Mouse (Mus musculus) urinary bladder, postnatal 4 days (tissue): ENCODE measurements around the gene Map3k20.

Source experiments
- DNase-seq, 2 experiments: peaks; one replicate each; pipeline ENCODE4 v3.0.0; 2021 to 2022; ENCODE audit warnings: low spot score in 2 of 2

The Map3k20 gene

DNA sequence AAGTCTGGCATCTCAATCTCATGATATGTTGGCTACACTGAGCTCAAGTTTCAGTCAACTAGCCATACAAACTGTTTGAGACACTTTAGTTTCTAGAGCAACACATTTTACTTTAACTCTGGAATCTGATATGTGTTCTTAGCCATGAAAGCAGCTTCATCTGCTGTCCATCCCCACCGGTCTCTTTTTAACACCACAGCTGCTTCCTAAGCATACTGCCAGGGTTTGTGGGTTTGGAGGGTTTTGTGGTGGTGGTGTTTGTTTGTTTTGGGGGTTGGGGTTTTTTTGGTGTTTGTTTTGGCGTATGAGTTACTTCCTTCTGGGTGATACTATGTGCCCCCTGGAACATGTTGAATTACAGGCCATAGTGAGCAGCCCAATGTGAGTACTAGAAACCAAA, 35.2 kb downstream of the Map3k20 start:
- no peak for DNase-seq

GRCm38 (mm10) chr2:72321591-72321990, 36.2 kb downstream of the Map3k20 start:
- DNase-seq: no peak

DNA sequence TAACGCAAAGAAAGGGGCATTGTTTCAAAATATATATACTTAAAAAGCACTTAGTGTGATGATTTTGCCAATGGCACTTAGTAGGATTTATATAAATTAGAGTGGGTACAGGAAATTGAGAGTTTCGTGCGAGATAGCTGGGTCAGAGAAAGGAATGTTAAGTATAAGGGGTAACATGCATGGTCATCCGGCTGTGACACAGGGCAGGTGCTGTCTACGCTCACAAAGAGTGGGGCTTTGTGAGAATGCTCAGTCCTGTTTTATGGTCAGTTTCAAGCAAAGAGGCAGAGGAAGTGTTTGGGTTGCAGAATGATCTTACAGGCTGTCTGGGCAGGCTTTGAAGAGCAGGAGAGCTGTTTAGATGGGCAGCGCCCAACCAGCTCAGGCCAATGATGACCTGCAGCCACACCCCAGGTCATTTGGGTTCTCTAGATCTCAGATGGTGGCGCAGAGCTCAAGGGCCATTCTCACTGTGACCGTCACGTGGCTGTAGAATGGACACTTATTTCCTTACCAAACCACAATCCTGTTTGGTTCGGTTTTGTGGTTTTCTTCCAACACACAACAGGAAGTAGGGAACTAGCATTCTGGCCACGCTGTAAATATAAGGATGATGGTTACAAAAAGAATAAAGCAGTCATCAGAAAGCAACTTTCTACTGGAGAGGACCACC, 37.4 kb downstream of the Map3k20 start:
- DNase-seq: no peak

GRCm38 (mm10) chr2:72324436-72324835, 39.0 kb downstream of the Map3k20 start:
- DNase-seq: no peak

GRCm38 (mm10) chr2:72326491-72326890, 41.1 kb downstream of the Map3k20 start:
- no peak for DNase-seq

- no peak for DNase-seq
Observed at GRCm38 (mm10) chr2:72328435-72328834, 43.0 kb downstream of the Map3k20 start.

- no peak for DNase-seq
Observed at GRCm38 (mm10) chr2:72330955-72331481, 45.6 kb downstream of the Map3k20 start.

- no peak for DNase-seq
Observed at GRCm38 (mm10) chr2:72332067-72332466, 46.6 kb downstream of the Map3k20 start.

DNA sequence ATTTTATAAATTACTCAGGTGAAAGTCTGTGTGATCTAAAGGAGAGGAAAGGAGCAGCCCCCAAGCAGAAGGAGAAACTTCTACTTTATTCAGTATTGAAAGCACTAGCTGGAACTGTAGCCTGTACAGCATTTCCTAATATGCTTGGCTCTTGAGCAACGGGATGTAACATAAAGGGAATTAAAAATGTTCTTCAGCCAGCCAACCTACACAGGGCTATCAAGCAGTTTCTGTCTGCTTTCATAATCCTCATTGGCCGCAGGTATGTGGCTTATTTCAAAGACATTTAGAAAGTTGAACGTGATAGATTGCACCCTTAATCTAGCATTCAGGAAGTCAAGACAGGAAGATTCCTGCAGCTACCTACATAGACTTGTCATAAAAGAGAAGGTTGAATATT, 47.8 kb downstream of the Map3k20 start:
- no peak for DNase-seq

DNA sequence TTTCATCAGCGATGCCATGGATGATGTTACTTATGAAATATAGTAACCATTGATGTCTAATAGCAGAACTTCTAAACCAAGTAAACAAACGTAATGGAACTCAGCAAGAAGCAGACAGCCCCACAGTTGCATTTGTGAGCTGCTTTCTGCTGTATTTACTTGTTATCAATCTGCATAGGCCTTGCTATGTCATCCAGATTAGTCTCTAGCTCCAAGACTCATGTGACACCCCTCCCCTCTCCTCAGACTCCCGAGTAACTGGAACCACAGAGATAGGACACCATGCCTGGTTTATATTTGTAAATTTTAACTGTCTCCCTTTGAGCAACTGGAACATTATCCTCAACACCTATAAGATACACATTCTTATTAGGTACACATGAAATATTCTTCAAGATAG, 51.4 kb downstream of the Map3k20 start:
- DNase-seq: no peak

DNA sequence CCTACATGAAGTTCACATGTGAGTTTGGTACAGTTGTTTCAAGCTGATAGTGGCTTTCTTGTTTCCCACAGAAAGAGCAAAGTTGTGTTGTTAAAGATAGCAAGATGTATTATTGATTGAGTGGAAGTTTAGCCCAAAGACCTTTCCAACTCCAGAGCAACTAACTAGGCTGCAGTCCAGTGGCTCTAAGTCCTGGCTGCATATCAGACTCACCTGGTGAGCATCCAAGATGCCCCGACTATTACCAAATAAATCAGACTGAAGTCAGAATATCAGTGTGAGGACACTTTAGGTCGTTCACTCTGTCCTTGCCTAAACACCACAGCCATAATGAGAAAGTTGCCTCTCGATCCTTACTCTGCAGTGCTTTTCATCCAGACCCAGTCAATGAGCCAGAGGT, 59.8 kb downstream of the Map3k20 start:
- DNase-seq: no peak

- no peak for DNase-seq
Observed at GRCm38 (mm10) chr2:72351329-72351728, 65.9 kb downstream of the Map3k20 start.

- DNase-seq: no peak
Observed at GRCm38 (mm10) chr2:72351776-72352175, 66.3 kb downstream of the Map3k20 start.

GRCm38 (mm10) chr2:72352756-72353155, 67.3 kb downstream of the Map3k20 start:
- no peak for DNase-seq

- DNase-seq: no peak
Observed at GRCm38 (mm10) chr2:72356471-72356870, 71.0 kb downstream of the Map3k20 start.

- no peak for DNase-seq
Observed at GRCm38 (mm10) chr2:72361572-72361971, 76.1 kb downstream of the Map3k20 start.

DNA sequence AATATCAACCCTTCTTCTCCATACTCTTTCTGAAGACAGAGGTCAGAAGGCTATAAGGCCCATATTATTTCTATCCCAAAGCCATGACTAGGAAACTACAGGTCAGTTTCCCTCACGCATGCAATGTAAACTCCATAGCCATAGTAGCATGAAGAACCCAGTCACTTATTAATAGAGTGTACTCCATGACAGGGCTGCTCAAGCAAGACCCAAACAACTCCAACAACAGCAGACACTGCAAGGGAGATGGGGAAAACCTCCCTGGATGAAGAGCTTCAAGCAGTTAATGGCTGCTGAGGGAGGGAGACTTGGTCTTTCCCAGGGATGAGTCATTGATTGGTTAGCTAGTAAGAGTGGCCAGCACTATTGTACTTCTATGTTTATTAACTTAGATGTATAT, 78.0 kb downstream of the Map3k20 start:
- no peak for DNase-seq

GRCm38 (mm10) chr2:72365930-72366329, 80.5 kb downstream of the Map3k20 start:
- DNase-seq: no peak

DNA sequence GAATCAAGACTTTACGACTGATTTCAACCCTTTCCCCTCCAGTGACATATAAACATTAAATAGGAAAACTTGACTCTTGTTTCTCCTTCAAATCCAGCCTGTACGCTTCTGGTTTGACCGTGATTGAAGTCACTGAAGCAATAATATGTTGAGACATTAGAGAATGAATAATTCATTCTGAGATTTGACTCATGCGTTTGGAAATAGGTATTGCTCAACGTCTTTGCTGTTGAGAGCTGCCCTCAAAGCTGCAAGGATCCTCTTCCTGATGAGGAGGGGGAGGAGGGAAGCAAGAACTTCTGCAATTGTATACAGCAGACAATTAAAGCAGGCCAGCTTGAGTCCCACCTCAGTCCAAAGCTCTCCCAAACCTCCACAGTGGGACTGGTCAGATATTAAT, 81.1 kb downstream of the Map3k20 start:
- DNase-seq: no peak

DNA sequence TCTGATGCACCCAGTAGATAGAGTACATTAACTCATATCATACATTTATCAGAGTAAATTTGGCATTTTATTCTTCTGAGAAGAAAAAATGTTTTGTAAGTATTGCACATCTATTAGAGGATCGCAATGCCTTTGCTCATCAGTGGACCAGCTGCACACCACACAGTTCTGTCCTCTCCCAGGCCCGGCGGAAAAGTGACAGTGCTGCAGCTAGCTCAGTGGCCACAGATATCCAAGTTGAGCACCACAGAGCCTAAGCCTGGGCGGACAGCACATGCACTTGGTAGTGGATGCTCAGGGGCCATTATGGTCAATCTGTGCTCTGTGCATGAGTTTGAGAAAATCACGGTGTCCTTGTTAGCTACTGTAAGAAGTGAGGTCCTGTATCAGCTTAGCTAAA, 82.4 kb downstream of the Map3k20 start:
- DNase-seq: no peak

DNA sequence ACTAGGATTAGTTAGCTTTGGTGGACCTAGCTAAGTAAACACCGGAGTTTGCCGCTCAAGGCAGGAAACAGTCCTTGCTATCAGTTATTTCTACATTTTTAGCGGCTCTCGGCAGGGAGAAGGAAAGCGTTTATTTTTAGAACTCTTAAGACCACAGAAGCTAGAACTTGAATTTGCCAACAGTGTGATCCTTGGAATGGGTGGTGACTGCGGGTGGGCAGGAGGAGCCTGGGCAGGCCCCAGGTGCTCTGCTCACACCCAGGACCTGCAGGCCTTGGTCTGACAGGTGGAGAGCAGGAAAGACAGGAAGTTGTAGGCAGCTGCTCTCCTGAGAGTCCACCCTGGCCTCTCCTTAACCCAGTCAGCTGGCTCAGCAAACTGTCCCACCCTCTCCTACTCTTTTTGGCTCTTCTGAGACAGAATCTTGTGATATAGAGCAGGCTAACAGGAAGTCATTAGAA, 83.7 kb downstream of the Map3k20 start:
- no peak for DNase-seq

DNA sequence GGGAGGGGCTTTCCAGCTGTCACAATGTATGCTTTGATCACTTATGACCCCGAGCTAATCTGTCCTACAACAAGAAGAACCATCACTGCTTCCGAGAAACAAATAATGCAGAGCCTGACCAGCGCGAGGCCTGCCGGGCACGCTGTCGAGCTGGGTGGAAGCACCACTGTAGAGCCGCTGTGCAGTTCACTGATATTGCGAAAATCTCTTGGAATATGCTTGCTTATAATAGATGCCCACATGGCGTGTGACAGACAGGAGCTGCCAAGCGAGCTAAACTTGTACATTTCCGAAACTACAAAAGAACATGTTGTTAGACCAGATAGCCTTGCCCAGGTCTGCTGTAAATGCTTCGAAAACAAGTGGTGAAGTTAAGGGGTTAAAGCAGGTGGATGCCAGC, 86.7 kb downstream of the Map3k20 start:
- DNase-seq: no peak

GRCm38 (mm10) chr2:72374076-72374475, 88.6 kb downstream of the Map3k20 start:
- no peak for DNase-seq

DNA sequence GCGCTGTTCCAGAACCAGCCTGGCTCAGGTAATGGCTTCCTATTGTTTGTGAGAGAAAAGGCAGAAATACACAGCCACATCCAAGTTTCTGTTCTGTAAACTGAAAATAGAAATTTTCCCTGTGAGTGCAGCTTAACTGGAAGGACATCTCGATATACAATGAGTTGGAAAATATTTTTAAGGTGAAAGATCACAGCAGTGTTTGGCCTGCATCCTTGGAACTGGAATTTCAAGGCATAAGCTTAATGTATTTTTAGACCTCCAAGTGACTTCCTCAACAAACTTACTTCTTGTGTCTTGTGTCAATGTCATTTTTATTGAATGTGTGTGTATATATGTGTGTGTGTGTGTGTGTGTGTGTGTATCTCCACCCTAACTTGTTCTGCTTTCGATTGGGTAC, 90.4 kb downstream of the Map3k20 start:
- DNase-seq: no peak
